ENCODE assay signal across 25 mouse cellular contexts in the genomic region with DNA sequence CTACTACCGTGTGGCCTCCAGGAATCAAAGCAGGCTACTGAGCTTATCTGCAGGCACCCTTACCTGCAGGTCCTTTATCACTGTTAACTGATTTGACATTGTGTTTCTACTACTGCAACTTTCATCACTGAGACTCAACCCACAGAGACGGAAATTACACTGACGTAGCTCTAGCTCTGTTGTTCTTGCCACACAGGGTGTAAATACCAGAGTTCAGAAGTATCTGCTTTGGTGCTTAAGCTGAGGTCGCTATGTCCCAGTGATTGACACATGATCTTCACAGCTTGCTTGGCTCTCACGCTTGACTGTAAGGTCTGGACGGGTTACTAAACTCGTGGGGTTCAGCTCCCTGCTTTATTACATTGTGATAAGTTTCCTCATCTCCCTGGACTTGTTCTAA. TPM values are rescaled to one million over a fixed set of nuclear protein-coding genes. Genes with fewer than 3 reads are reported as not detected.
DNase-seq lines count a peak whose midpoint lies in the region; ATAC-seq and TF ChIP-seq lines count a peak whose summit lies in the region.
"Had no signal": no experiment of that assay in that cellular context is flagged by ENCODE, and none has a peak within 500 bp of the region (broad histone marks: within the 10 kb centered on the region; RNA-seq: fewer than 3 reads in every experiment).

No protein-coding gene starts in this region.

- no peak overlapping the region for H3ac ChIP-seq in myocyte (ENCODE audit: control insufficient read depth, insufficient read length)

- peak; percentile 45 for ATAC-seq in CD4-positive, CD25-positive, alpha-beta regulatory T cell, adult 4 months
- ATAC-seq: forebrain, embryonic 16.5 days had no signal

- H3K9me3 ChIP-seq in limb, embryonic 10.5 days (replicated peaks): no peaks in the 10 kb centered on the region
- H3K9me3 ChIP-seq: embryonic facial prominence, embryonic 15.5 days; heart, embryonic 13.5 days; liver, embryonic 13.5 days; stomach, embryonic 15.5 days had no signal

- no peak overlapping the region for H3K4me3 ChIP-seq in myocyte
- H3K4me3 ChIP-seq in limb, embryonic 10.5 days: no peak overlapping the region
- H3K4me3 ChIP-seq: embryonic facial prominence, embryonic 15.5 days; heart, embryonic 13.5 days; liver, embryonic 13.5 days; stomach, embryonic 15.5 days had no signal

- peak; percentile 47 for DNase-seq in gastrocnemius, adult 18-20 months (ENCODE audit: low spot score)
- DNase-seq in gastrocnemius, postnatal 10 days: no peak
- DNase-seq in induced T-regulatory cell, adult 2 months (ENCODE audit: low read depth): peak; percentile 59
- no peak for DNase-seq in limb, embryonic 10.5 days (ENCODE audit: low spot score)
- DNase-seq in frontal cortex, postnatal 36 days (ENCODE audit: low spot score in 2 of 2): no peak
- DNase-seq in kidney, postnatal 25 days: no peak
- DNase-seq: adrenal gland, postnatal 25 days; cerebellum, adult 9-10 months; heart, adult 18-20 months; heart, postnatal 14 days; layer of hippocampus, adult 9-11 months; liver, embryonic 13.5 days; lung, adult 2 months; lung, postnatal 36 days; midbrain, embryonic 14.5 days; right cerebral cortex, adult 18-20 months; right cerebral cortex, postnatal 4 days; thymus, adult 18-20 months had no signal

- TF ChIP-seq POLR2A in myocyte (IDR thresholded peaks at IDR 0.05; ENCODE audit: insufficient read length, low read depth): no peak

- peak overlapping the region; percentile 37 for H3K4me2 ChIP-seq in myocyte (ENCODE audit: low read depth)
- H3K4me2 ChIP-seq: embryonic facial prominence, embryonic 15.5 days; heart, embryonic 13.5 days; liver, embryonic 13.5 days; stomach, embryonic 15.5 days had no signal

- no peaks in the 10 kb centered on the region for H3K79me2 ChIP-seq in myocyte (ENCODE audit: control insufficient read depth, insufficient read depth)

- no peaks in the 10 kb centered on the region for H3K27me3 ChIP-seq in myocyte (ENCODE audit: control insufficient read depth, insufficient read depth, insufficient read length)
- no peaks in the 10 kb centered on the region for H3K27me3 ChIP-seq in limb, embryonic 10.5 days (ENCODE audit: low read depth, poor library complexity, severe bottlenecking)
- H3K27me3 ChIP-seq: embryonic facial prominence, embryonic 15.5 days; heart, embryonic 13.5 days; liver, embryonic 13.5 days; stomach, embryonic 15.5 days had no signal

- H3K27ac ChIP-seq in limb, embryonic 10.5 days: no peak overlapping the region
- H3K27ac ChIP-seq: embryonic facial prominence, embryonic 15.5 days; heart, embryonic 13.5 days; liver, embryonic 13.5 days; stomach, embryonic 15.5 days had no signal

- no peaks in the 10 kb centered on the region for H3K36me3 ChIP-seq in myocyte (ENCODE audit: control insufficient read depth, insufficient read depth)
- no peaks in the 10 kb centered on the region for H3K36me3 ChIP-seq in limb, embryonic 10.5 days
- H3K36me3 ChIP-seq: embryonic facial prominence, embryonic 15.5 days; G1E; heart, embryonic 13.5 days; liver, embryonic 13.5 days; stomach, embryonic 15.5 days had no signal

- H3K4me1 ChIP-seq in limb, embryonic 10.5 days: peaks cover 13% of the 10 kb centered on the region; the same call in 1 of the 2 replicates
- H3K4me1 ChIP-seq: liver, embryonic 13.5 days; stomach, embryonic 15.5 days had no signal

- WGBS in limb, embryonic 10.5 days: 85% methylated on average over 7 of the region's 7 CpGs

TF ChIP-seq in myocyte, 11 proteins besides CTCF, POLR2A, EP300 and RAD21:
- no peak for TF ChIP-seq CEBPB (IDR thresholded peaks at IDR 0.05; ENCODE audit: insufficient read depth, poor library complexity, severe bottlenecking)
- TF ChIP-seq REST (IDR thresholded peaks at IDR 0.05; ENCODE audit: insufficient read depth, insufficient read length): no peak
- TF ChIP-seq TCF12 (IDR thresholded peaks at IDR 0.05; ENCODE audit: insufficient read depth, poor library complexity, severe bottlenecking): no peak
- no peak for TF ChIP-seq E2F4 (IDR thresholded peaks at IDR 0.05; ENCODE audit: insufficient read depth)
- TF ChIP-seq POLR2AphosphoS2 (IDR thresholded peaks at IDR 0.05; ENCODE audit: insufficient read length, low read depth): no peak
- no peak for TF ChIP-seq MYOG (IDR thresholded peaks at IDR 0.05; ENCODE audit: control insufficient read depth in 1 of 3, insufficient read depth in 1 of 3, insufficient read length in 2 of 3, low read depth in 2 of 3)
- no peak for TF ChIP-seq USF1 (IDR thresholded peaks at IDR 0.05; ENCODE audit: low read depth)
- no peak for TF ChIP-seq SRF (IDR thresholded peaks at IDR 0.05; ENCODE audit: control insufficient read depth, insufficient read length, low read depth)
- no peak for TF ChIP-seq MYOD1 (IDR thresholded peaks at IDR 0.05; ENCODE audit: control insufficient read depth in 1 of 3, insufficient read length in 2 of 3, low read depth in 2 of 3)
- no peak for TF ChIP-seq TCF3 (IDR thresholded peaks at IDR 0.05; ENCODE audit: insufficient read length, low read depth)
- TF ChIP-seq MAX (IDR thresholded peaks at IDR 0.05; ENCODE audit: low read depth): no peak

RNA-seq across cellular contexts. Expression of a gene that starts 51.2 kb away (rescaled TPM):
- total RNA-seq in gastrocnemius, adult 18-20 months (2021): 10 to 100 TPM; 31.9 to 38.1 TPM
- 10 to 100 TPM; 21.1 to 27.7 TPM for total RNA-seq in gastrocnemius, postnatal 10 days (2021)
- not detected for polyA plus RNA-seq in CD4-positive, CD25-positive, alpha-beta regulatory T cell, adult 4 months (2017; shearing (Covaris generic))
- 89.0 TPM for polyA plus RNA-seq in myocyte (2012; fragmentation: generic; extraction: Trizol)
- polyA plus RNA-seq in limb, embryonic 10.5 days (2016; fragmentation: Nextera tagmentation; extraction: Ambion mirVana): 35.6 and 38.7 TPM in 2 replicates
- polyA plus RNA-seq: G1E had no signal

Comparison
In these comparisons a context has a peak if more than half of its experiments do, and no peak if none do; other contexts are left out.
1. DNase-seq: peak in gastrocnemius, adult 18-20 months (single experiment) and induced T-regulatory cell, adult 2 months (single experiment); none in gastrocnemius, postnatal 10 days (single experiment), limb, embryonic 10.5 days (single experiment), frontal cortex, postnatal 36 days (0 of 2) and kidney, postnatal 25 days (0 of 2).
2. RNA of a gene that starts 51.2 kb away (polyA plus RNA-seq): 89.0 TPM in myocyte (single experiment) and 35.6 to 38.7 TPM in limb, embryonic 10.5 days; not detected in CD4-positive, CD25-positive, alpha-beta regulatory T cell, adult 4 months; every median in the first group is over 10 times any median in the second.